9 mouse cellular contexts compared by ENCODE assay signal in the genomic region with DNA sequence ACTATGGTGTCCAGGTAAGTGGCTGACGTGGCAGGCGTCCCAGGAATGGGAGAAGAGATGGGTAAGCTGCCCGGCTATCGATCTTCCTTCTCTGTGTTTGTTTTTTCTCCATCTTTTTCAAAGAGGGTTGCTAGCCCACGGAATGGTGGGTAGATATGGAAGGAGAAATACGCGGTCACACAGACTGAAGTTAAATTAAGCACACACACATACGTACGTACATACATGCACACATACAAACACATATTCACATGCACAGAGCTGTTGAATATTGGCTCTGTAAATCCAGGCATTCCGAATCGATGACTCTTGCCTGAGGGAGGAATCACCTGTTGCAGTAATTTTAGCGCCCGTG. TPM values are rescaled to one million over a fixed set of nuclear protein-coding genes. Genes with fewer than 3 reads are reported as not detected.
DNase-seq lines count a peak whose midpoint lies in the region; ATAC-seq and TF ChIP-seq lines count a peak whose summit lies in the region.
"Had no signal": no experiment of that assay in that cellular context is flagged by ENCODE, and none has a peak within 500 bp of the region (broad histone marks: within the 10 kb centered on the region; RNA-seq: fewer than 3 reads in every experiment).

No protein-coding gene starts in this region.

- no peak for TF ChIP-seq POLR2A in bone marrow, adult 2 months (IDR thresholded peaks at IDR 0.05; ENCODE audit: borderline replicate concordance, control insufficient read depth, low read depth, low read length)

- peak overlapping the region; percentile 67 for H3K9ac ChIP-seq in kidney, embryonic 14.5 days (ENCODE audit: low read depth, low read length)
- peak overlapping the region; percentile 80 for H3K9ac ChIP-seq in hindbrain, embryonic 12.5 days
- peak overlapping the region; percentile 70 for H3K9ac ChIP-seq in midbrain, embryonic 12.5 days (replicated peaks)

- H3K36me3 ChIP-seq in kidney, embryonic 14.5 days (ENCODE audit: control insufficient read depth, insufficient read depth, low read length): peaks cover 22% of the 10 kb centered on the region
- peaks cover 16% of the 10 kb centered on the region for H3K36me3 ChIP-seq in hindbrain, embryonic 12.5 days
- H3K36me3 ChIP-seq in midbrain, embryonic 12.5 days: peaks cover 14% of the 10 kb centered on the region

- no peaks in the 10 kb centered on the region for H3K27me3 ChIP-seq in kidney, embryonic 14.5 days (ENCODE audit: control insufficient read depth, insufficient read depth, low read length)
- H3K27me3 ChIP-seq in hindbrain, embryonic 12.5 days: no peaks in the 10 kb centered on the region
- H3K27me3 ChIP-seq in midbrain, embryonic 12.5 days: no peaks in the 10 kb centered on the region

- ATAC-seq in kidney, embryonic 14.5 days (ENCODE audit: low FRiP score, low TSS enrichment): peak; percentile 50
- ATAC-seq in hindbrain, embryonic 12.5 days (ENCODE audit: low FRiP score): peak; percentile 51; the same call in 1 of the 2 replicates
- ATAC-seq in midbrain, embryonic 12.5 days (ENCODE audit: low FRiP score, low read depth): no peak; the same call in 1 of the 2 replicates

- H3K27ac ChIP-seq in kidney, embryonic 14.5 days (ENCODE audit: low read depth, low read length): peak overlapping the region; percentile 92
- H3K27ac ChIP-seq in bone marrow, adult 2 months (ENCODE audit: control insufficient read depth, insufficient read depth, low read depth, low read length, poor library complexity): peak overlapping the region; percentile 64
- peak overlapping the region; percentile 94 for H3K27ac ChIP-seq in hindbrain, embryonic 12.5 days
- peak overlapping the region; percentile 93 for H3K27ac ChIP-seq in midbrain, embryonic 12.5 days (replicated peaks)

- H3K9me3 ChIP-seq in kidney, embryonic 14.5 days (ENCODE audit: control insufficient read depth, low read length): no peaks in the 10 kb centered on the region
- no peaks in the 10 kb centered on the region for H3K9me3 ChIP-seq in hindbrain, embryonic 12.5 days (replicated peaks)
- H3K9me3 ChIP-seq in midbrain, embryonic 12.5 days: no peaks in the 10 kb centered on the region

- H3K4me2 ChIP-seq in kidney, embryonic 14.5 days (replicated peaks; ENCODE audit: low read depth, low read length): peak overlapping the region; percentile 87
- peak overlapping the region; percentile 71 for H3K4me2 ChIP-seq in hindbrain, embryonic 12.5 days (replicated peaks)
- peak overlapping the region; percentile 89 for H3K4me2 ChIP-seq in midbrain, embryonic 12.5 days (replicated peaks)

- 12% methylated on average over 13 of the region's 13 CpGs for WGBS in kidney, embryonic 14.5 days
- 3% methylated on average over 13 of the region's 13 CpGs for WGBS in bone marrow, adult 2 months
- 17% methylated on average over 13 of the region's 13 CpGs for WGBS in hindbrain, embryonic 12.5 days
- 12% methylated on average over 13 of the region's 13 CpGs for WGBS in midbrain, embryonic 12.5 days

- H3K4me1 ChIP-seq in kidney, embryonic 14.5 days (ENCODE audit: control insufficient read depth, insufficient read depth, low read length): peaks cover 10% of the 10 kb centered on the region
- H3K4me1 ChIP-seq in bone marrow, adult 2 months (ENCODE audit: control insufficient read depth, insufficient read depth, low read length): no peaks in the 10 kb centered on the region; the same call in 1 of the 2 replicates
- H3K4me1 ChIP-seq in hindbrain, embryonic 12.5 days: peaks cover 19% of the 10 kb centered on the region
- H3K4me1 ChIP-seq in midbrain, embryonic 12.5 days: peaks cover 16% of the 10 kb centered on the region

- TF ChIP-seq CTCF in bone marrow, adult 2 months (IDR thresholded peaks at IDR 0.05; ENCODE audit: control insufficient read depth, insufficient read depth, low read length): no peak

- no peak for DNase-seq in kidney, adult 11 months
- no peak for DNase-seq in gastrocnemius, adult 8-10 months (ENCODE audit: low spot score in 2 of 2)
- DNase-seq in layer of hippocampus, adult 9-11 months: no peak
- no peak for DNase-seq in natural killer cell, adult 2 months (ENCODE audit: low spot score in 2 of 2)

- peak overlapping the region; percentile 68 for H3K4me3 ChIP-seq in kidney, embryonic 14.5 days (ENCODE audit: low read length)
- H3K4me3 ChIP-seq in bone marrow, adult 2 months (replicated peaks; ENCODE audit: control insufficient read depth, low read depth, low read length): peak overlapping the region; percentile 99
- peak overlapping the region; percentile 66 for H3K4me3 ChIP-seq in hindbrain, embryonic 12.5 days
- peak overlapping the region; percentile 71 for H3K4me3 ChIP-seq in midbrain, embryonic 12.5 days

RNA-seq across cellular contexts. Expression of a gene that starts 25.6 kb away (rescaled TPM):
- not detected in 2 replicates for polyA plus RNA-seq in kidney, embryonic 14.5 days (2014; fragmentation: Nextera tagmentation; extraction: Ambion mirVana)
- polyA plus RNA-seq in bone marrow, adult 2 months (2011; ENCODE audit: insufficient read depth, insufficient read length, low replicate concordance, missing spikeins): not detected in 2 replicates
- not detected in 2 replicates for polyA plus RNA-seq in hindbrain, embryonic 12.5 days (2016; fragmentation: Nextera tagmentation; extraction: Ambion mirVana)
- not detected in 2 replicates for polyA plus RNA-seq in midbrain, embryonic 12.5 days (2016; fragmentation: Nextera tagmentation; extraction: Ambion mirVana)
- total RNA-seq in gastrocnemius, adult 8-10 months (2022): 10 to 100 TPM in 1 of 4 experiments, 1 to 10 TPM in 3; 2.7 to 10.6 (median 3.2) TPM
- total RNA-seq: left cerebral cortex, postnatal 4 days had no signal

RNA-seq across cellular contexts. Expression of a gene that starts 29.9 kb away (rescaled TPM):
- polyA plus RNA-seq in kidney, embryonic 14.5 days (2014; fragmentation: Nextera tagmentation; extraction: Ambion mirVana): 0.67 and 0.92 TPM in 2 replicates
- polyA plus RNA-seq in bone marrow, adult 2 months (2011; ENCODE audit: insufficient read depth, insufficient read length, low replicate concordance, missing spikeins): 0.62 TPM in 1 of 2 replicates, not detected in the other
- polyA plus RNA-seq in hindbrain, embryonic 12.5 days (2016; fragmentation: Nextera tagmentation; extraction: Ambion mirVana): 73.3 and 75.0 TPM in 2 replicates
- polyA plus RNA-seq in midbrain, embryonic 12.5 days (2016; fragmentation: Nextera tagmentation; extraction: Ambion mirVana): 60.0 and 63.0 TPM in 2 replicates
- under 1 TPM in 3 of 4 experiments, not detected in 1; 0.17 to 0.60 (median 0.38) TPM for total RNA-seq in gastrocnemius, adult 8-10 months (2022)

RNA-seq across cellular contexts. Expression of a gene that starts 43.1 kb away (rescaled TPM):
- polyA plus RNA-seq in kidney, embryonic 14.5 days (2014; fragmentation: Nextera tagmentation; extraction: Ambion mirVana): 0.10 TPM in 1 of 2 replicates, not detected in the other
- 0.75 and 1.1 TPM in 2 replicates for polyA plus RNA-seq in bone marrow, adult 2 months (2011; ENCODE audit: insufficient read depth, insufficient read length, low replicate concordance, missing spikeins)
- polyA plus RNA-seq in hindbrain, embryonic 12.5 days (2016; fragmentation: Nextera tagmentation; extraction: Ambion mirVana): 0.46 and 0.53 TPM in 2 replicates
- 0.09 and 0.29 TPM in 2 replicates for polyA plus RNA-seq in midbrain, embryonic 12.5 days (2016; fragmentation: Nextera tagmentation; extraction: Ambion mirVana)
- total RNA-seq in gastrocnemius, adult 8-10 months (2022): 100 to 1,000 TPM; 291 to 459 (median 401) TPM

RNA-seq across cellular contexts. Expression of a gene that starts 47.4 kb away (rescaled TPM):
- polyA plus RNA-seq in kidney, embryonic 14.5 days (2014; fragmentation: Nextera tagmentation; extraction: Ambion mirVana): 7.0 and 8.2 TPM in 2 replicates
- polyA plus RNA-seq in bone marrow, adult 2 months (2011; ENCODE audit: insufficient read depth, insufficient read length, low replicate concordance, missing spikeins): 11.3 and 18.2 TPM in 2 replicates
- polyA plus RNA-seq in hindbrain, embryonic 12.5 days (2016; fragmentation: Nextera tagmentation; extraction: Ambion mirVana): 7.8 and 7.9 TPM in 2 replicates
- polyA plus RNA-seq in midbrain, embryonic 12.5 days (2016; fragmentation: Nextera tagmentation; extraction: Ambion mirVana): 5.5 and 7.6 TPM in 2 replicates
- 1 to 10 TPM; 7.6 to 9.6 (median 9.1) TPM for total RNA-seq in gastrocnemius, adult 8-10 months (2022)

Comparison
In these comparisons a context has a peak if more than half of its experiments do, and no peak if none do; other contexts are left out.
1. RNA of a gene that starts 29.9 kb away (polyA plus RNA-seq): 73.3 to 75.0 TPM in hindbrain, embryonic 12.5 days and 60.0 to 63.0 TPM in midbrain, embryonic 12.5 days; 0.67 to 0.92 TPM in kidney, embryonic 14.5 days and 0.62 TPM in bone marrow, adult 2 months; every median in the first group is over 10 times any median in the second.
2. Peak in every context shown above with its lines, with median percentiles within 50 percentile points of each other: H3K27ac ChIP-seq, H3K4me2 ChIP-seq, H3K4me3 ChIP-seq and H3K9ac ChIP-seq.